Mouse (Mus musculus): Measurements from ENCODE around the gene AB124611.
"Not testable (repeated sequence)": the region's sequence is repeated elsewhere in the genome, so short reads cannot be mapped to it uniquely, and the experiment has no call there.

Gene AB124611

GRCm38 (mm10) chr9:21525937-21526633 lies at the start of gene AB124611:
Gene AB124611, plus strand, starts transcription at chr9:21526176.
- Histone ChIP-seq H3K36me3 (ENCODE audit: control insufficient read depth, insufficient read depth, low read length, poor library complexity, severe bottlenecking) (peaks cover 7% of the 10 kb centered on the region), H3K27me3 (ENCODE audit: control insufficient read depth, insufficient read depth, low read length, poor library complexity, severe bottlenecking) (no peaks in the 10 kb centered on the region)
- peak; percentile 64 for DNase-seq (ENCODE audit: low read depth, low spot score)

- H3K27me3 ChIP-seq (ENCODE audit: control insufficient read depth, insufficient read depth, low read length, poor library complexity, severe bottlenecking) = no peaks in the 10 kb centered on the region
- peak; percentile 23 for DNase-seq (ENCODE audit: low read depth, low spot score)
- peaks cover 27% of the 10 kb centered on the region for H3K36me3 ChIP-seq (ENCODE audit: control insufficient read depth, insufficient read depth, low read length, poor library complexity, severe bottlenecking)
These were observed 48.3 kb upstream of the AB124611 start for GRCm38 (mm10) chr9:21477707-21478106.

- peaks cover 4% of the 10 kb centered on the region for H3K36me3 ChIP-seq (ENCODE audit: control insufficient read depth, insufficient read depth, low read length, poor library complexity, severe bottlenecking)
- no peak for DNase-seq (ENCODE audit: low read depth, low spot score)
- no peaks in the 10 kb centered on the region for H3K27me3 ChIP-seq (ENCODE audit: control insufficient read depth, insufficient read depth, low read length, poor library complexity, severe bottlenecking)
These were observed 41.9 kb upstream of the AB124611 start for GRCm38 (mm10) chr9:21484065-21484464.

GRCm38 (mm10) chr9:21488246-21488645 lies 37.7 kb upstream of the AB124611 start:
- not testable (repeated sequence) for DNase-seq (ENCODE audit: low read depth, low spot score); H3K36me3 ChIP-seq (ENCODE audit: control insufficient read depth, insufficient read depth, low read length, poor library complexity, severe bottlenecking); H3K27me3 ChIP-seq (ENCODE audit: control insufficient read depth, insufficient read depth, low read length, poor library complexity, severe bottlenecking)

- no peaks in the 10 kb centered on the region for H3K27me3 ChIP-seq (ENCODE audit: control insufficient read depth, insufficient read depth, low read length, poor library complexity, severe bottlenecking)
- no peak for DNase-seq (ENCODE audit: low read depth, low spot score)
- H3K36me3 ChIP-seq (ENCODE audit: control insufficient read depth, insufficient read depth, low read length, poor library complexity, severe bottlenecking) = peaks cover 5% of the 10 kb centered on the region
These were observed 35.3 kb upstream of the AB124611 start for GRCm38 (mm10) chr9:21490696-21491095.

GRCm38 (mm10) chr9:21493907-21494306 lies 32.1 kb upstream of the AB124611 start:
- H3K36me3 ChIP-seq (ENCODE audit: control insufficient read depth, insufficient read depth, low read length, poor library complexity, severe bottlenecking) = peaks cover 6% of the 10 kb centered on the region
- no peak for DNase-seq (ENCODE audit: low read depth, low spot score)

GRCm38 (mm10) chr9:21494726-21495125 lies 31.2 kb upstream of the AB124611 start:
- Histone ChIP-seq H3K36me3 (ENCODE audit: control insufficient read depth, insufficient read depth, low read length, poor library complexity, severe bottlenecking) (peaks cover 14% of the 10 kb centered on the region), H3K27me3 (ENCODE audit: control insufficient read depth, insufficient read depth, low read length, poor library complexity, severe bottlenecking) (no peaks in the 10 kb centered on the region)
- DNase-seq (ENCODE audit: low read depth, low spot score) = no peak

More at GRCm38 (mm10) chr9:21493907-21494306, 32.1 kb upstream of the AB124611 start:
- H3K27me3 ChIP-seq (ENCODE audit: control insufficient read depth, insufficient read depth, low read length, poor library complexity, severe bottlenecking) = no peaks in the 10 kb centered on the region

- no peak for DNase-seq (ENCODE audit: low read depth, low spot score)
- peaks cover 18% of the 10 kb centered on the region for H3K36me3 ChIP-seq (ENCODE audit: control insufficient read depth, insufficient read depth, low read length, poor library complexity, severe bottlenecking)
- no peaks in the 10 kb centered on the region for H3K27me3 ChIP-seq (ENCODE audit: control insufficient read depth, insufficient read depth, low read length, poor library complexity, severe bottlenecking)
These were observed 29.5 kb upstream of the AB124611 start for GRCm38 (mm10) chr9:21496308-21497049.

GRCm38 (mm10) chr9:21497050-21497542 lies 28.9 kb upstream of the AB124611 start:
- peaks cover 18% of the 10 kb centered on the region for H3K36me3 ChIP-seq (ENCODE audit: control insufficient read depth, insufficient read depth, low read length, poor library complexity, severe bottlenecking)
- no peak for DNase-seq (ENCODE audit: low read depth, low spot score)
- H3K27me3 ChIP-seq (ENCODE audit: control insufficient read depth, insufficient read depth, low read length, poor library complexity, severe bottlenecking) = no peaks in the 10 kb centered on the region

GRCm38 (mm10) chr9:21497664-21498063 lies 28.3 kb upstream of the AB124611 start:
- Histone ChIP-seq H3K36me3 (ENCODE audit: control insufficient read depth, insufficient read depth, low read length, poor library complexity, severe bottlenecking) (peaks cover 18% of the 10 kb centered on the region), H3K27me3 (ENCODE audit: control insufficient read depth, insufficient read depth, low read length, poor library complexity, severe bottlenecking) (no peaks in the 10 kb centered on the region)
- no peak for DNase-seq (ENCODE audit: low read depth, low spot score)

GRCm38 (mm10) chr9:21498284-21498902 lies 27.6 kb upstream of the AB124611 start:
- Histone ChIP-seq H3K36me3 (ENCODE audit: control insufficient read depth, insufficient read depth, low read length, poor library complexity, severe bottlenecking) (peaks cover 18% of the 10 kb centered on the region), H3K27me3 (ENCODE audit: control insufficient read depth, insufficient read depth, low read length, poor library complexity, severe bottlenecking) (no peaks in the 10 kb centered on the region)
- DNase-seq (ENCODE audit: low read depth, low spot score) = no peak

- no peak for DNase-seq (ENCODE audit: low read depth, low spot score)
These were observed 22.6 kb upstream of the AB124611 start for GRCm38 (mm10) chr9:21503352-21503751.

GRCm38 (mm10) chr9:21505767-21506166 lies 20.2 kb upstream of the AB124611 start:
- DNase-seq (ENCODE audit: low read depth, low spot score) = no peak
- no peaks in the 10 kb centered on the region for H3K27me3 ChIP-seq (ENCODE audit: control insufficient read depth, insufficient read depth, low read length, poor library complexity, severe bottlenecking)
- H3K36me3 ChIP-seq (ENCODE audit: control insufficient read depth, insufficient read depth, low read length, poor library complexity, severe bottlenecking) = peaks cover 6% of the 10 kb centered on the region

More at GRCm38 (mm10) chr9:21503352-21503751, 22.6 kb upstream of the AB124611 start:
- Histone ChIP-seq H3K27me3 (ENCODE audit: control insufficient read depth, insufficient read depth, low read length, poor library complexity, severe bottlenecking) (no peaks in the 10 kb centered on the region), H3K36me3 (ENCODE audit: control insufficient read depth, insufficient read depth, low read length, poor library complexity, severe bottlenecking) (peaks cover 18% of the 10 kb centered on the region)

- H3K27me3 ChIP-seq (ENCODE audit: control insufficient read depth, insufficient read depth, low read length, poor library complexity, severe bottlenecking) = no peaks in the 10 kb centered on the region
- H3K36me3 ChIP-seq (ENCODE audit: control insufficient read depth, insufficient read depth, low read length, poor library complexity, severe bottlenecking) = peaks cover 6% of the 10 kb centered on the region
- no peak for DNase-seq (ENCODE audit: low read depth, low spot score)
These were observed 18.1 kb upstream of the AB124611 start for GRCm38 (mm10) chr9:21507753-21508430.

Data from splenic B cell, adult 2 months (primary cell).